Comparison of ENCODE assay signal across 8 mouse cellular contexts in the genomic region with DNA sequence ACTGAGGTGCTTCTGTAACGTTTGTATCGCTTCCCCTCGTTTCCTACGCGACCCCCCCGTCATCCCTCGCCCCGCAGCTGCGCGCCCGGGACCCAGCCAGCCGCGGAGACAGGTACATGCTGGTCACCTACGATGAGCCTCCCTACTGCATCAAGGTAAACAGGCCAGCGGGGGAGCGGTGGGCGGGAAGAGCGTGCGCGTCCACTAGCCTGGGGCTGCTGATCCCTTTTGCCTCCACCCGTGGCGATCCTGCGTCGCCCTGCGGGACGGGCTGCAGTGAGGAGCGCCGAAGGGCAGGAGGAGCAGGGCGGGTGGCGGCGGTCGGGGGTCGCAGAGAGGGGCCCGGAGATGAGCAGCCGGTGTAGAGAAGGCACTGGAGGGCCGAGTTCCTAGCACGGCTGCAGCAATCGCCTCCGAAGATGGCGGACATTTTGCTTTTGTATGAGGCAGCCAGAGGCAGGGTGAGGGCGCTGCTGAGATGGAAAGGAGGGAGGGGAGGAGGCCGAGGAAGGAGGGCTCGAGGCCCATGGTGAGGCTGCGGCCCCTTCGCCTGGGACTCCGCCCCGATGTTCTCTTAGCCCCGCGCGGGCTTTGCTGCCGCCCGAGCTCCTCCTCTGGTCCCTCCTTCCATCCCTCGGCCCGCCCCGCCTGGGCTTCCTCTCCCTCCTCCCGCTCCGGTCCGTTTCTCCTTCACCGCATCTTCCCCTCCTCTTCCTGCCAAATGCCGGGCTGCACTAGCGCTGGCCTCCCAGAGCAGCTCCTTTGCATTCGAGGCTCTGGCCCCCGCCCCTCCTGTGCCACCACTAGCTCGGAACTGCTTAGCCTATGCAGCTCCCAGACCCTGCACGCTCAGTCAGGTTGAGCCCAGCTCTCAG. TPM values are rescaled to one million over a fixed set of nuclear protein-coding genes. Genes with fewer than 3 reads are reported as not detected.
DNase-seq lines count a peak whose midpoint lies in the region; ATAC-seq and TF ChIP-seq lines count a peak whose summit lies in the region.

No protein-coding gene starts in this region.

- H3K9me3 ChIP-seq in heart, embryonic 12.5 days (replicated peaks) = no peaks in the 10 kb centered on the region
- H3K9me3 ChIP-seq in kidney, postnatal 0 days (replicated peaks; ENCODE audit: low read length) = no peaks in the 10 kb centered on the region
- H3K9me3 ChIP-seq in liver, embryonic 11.5 days (ENCODE audit: control insufficient read depth, low read length) = no peaks in the 10 kb centered on the region
- H3K9me3 ChIP-seq in stomach, embryonic 14.5 days (ENCODE audit: control insufficient read depth, low read depth, low read length) = no peaks in the 10 kb centered on the region

- 20% methylated on average over 50 of the region's 65 CpGs for WGBS in heart, embryonic 12.5 days
- 29% methylated on average over 63 of the region's 65 CpGs for WGBS in kidney, postnatal 0 days
- WGBS in liver, embryonic 11.5 days = 15% methylated on average over 62 of the region's 65 CpGs
- WGBS in stomach, embryonic 14.5 days = 15% methylated on average over 50 of the region's 65 CpGs

- DNase-seq in B cell, adult 2 months = peak; percentile 79
- DNase-seq in brain, adult 2 months (ENCODE audit: low read depth, low spot score) = peak; percentile 97
- peak; percentile 96 for DNase-seq in kidney, postnatal 0 days (ENCODE audit: low spot score)
- peak; percentile 78 for DNase-seq in liver, embryonic 11.5 days (ENCODE audit: low spot score)
- DNase-seq in naive thymus-derived CD4-positive, alpha-beta T cell, adult 2 months (ENCODE audit: low read depth) = peak; percentile 87

- H3K9ac ChIP-seq in heart, embryonic 12.5 days = peak overlapping the region; percentile 89
- H3K9ac ChIP-seq in kidney, postnatal 0 days (ENCODE audit: low read depth, low read length) = peak overlapping the region; percentile 77
- peak overlapping the region; percentile 86 for H3K9ac ChIP-seq in liver, embryonic 11.5 days (ENCODE audit: low read depth, low read length)
- H3K9ac ChIP-seq in stomach, embryonic 14.5 days (replicated peaks; ENCODE audit: low read depth, low read length) = peak overlapping the region; percentile 58

- H3K27me3 ChIP-seq in heart, embryonic 12.5 days (replicated peaks) = no peaks in the 10 kb centered on the region
- no peaks in the 10 kb centered on the region for H3K27me3 ChIP-seq in kidney, postnatal 0 days (ENCODE audit: insufficient read depth, low read length)
- no peaks in the 10 kb centered on the region for H3K27me3 ChIP-seq in liver, embryonic 11.5 days (replicated peaks; ENCODE audit: control insufficient read depth, insufficient read depth, low read length)
- H3K27me3 ChIP-seq in stomach, embryonic 14.5 days (ENCODE audit: control insufficient read depth, insufficient read depth, low read length) = no peaks in the 10 kb centered on the region

- peak overlapping the region; percentile 78 for H3K4me2 ChIP-seq in heart, embryonic 12.5 days
- peak overlapping the region; percentile 57 for H3K4me2 ChIP-seq in kidney, postnatal 0 days (ENCODE audit: low read length)
- H3K4me2 ChIP-seq in liver, embryonic 11.5 days = peak overlapping the region; percentile 64
- peak overlapping the region; percentile 47 for H3K4me2 ChIP-seq in stomach, embryonic 14.5 days (replicated peaks; ENCODE audit: low read depth, low read length)

- peak; percentile 88 for ATAC-seq in erythroblast, adult 5-6 weeks (replicated peaks; ENCODE audit: low FRiP score, poor library complexity, severe bottlenecking)
- peak; percentile 94 for ATAC-seq in heart, embryonic 12.5 days (ENCODE audit: insufficient number of reproducible peaks, low FRiP score)
- peak; percentile 96 for ATAC-seq in kidney, postnatal 0 days (replicated peaks; ENCODE audit: low FRiP score, low read depth)
- ATAC-seq in liver, embryonic 11.5 days (replicated peaks; ENCODE audit: low FRiP score) = peak; percentile 90
- ATAC-seq in stomach, embryonic 14.5 days (ENCODE audit: insufficient number of reproducible peaks, insufficient read depth, low FRiP score, low read depth) = peak; percentile 95

- H3K36me3 ChIP-seq in heart, embryonic 12.5 days = no peaks in the 10 kb centered on the region
- H3K36me3 ChIP-seq in kidney, postnatal 0 days (ENCODE audit: insufficient read depth, low read length) = no peaks in the 10 kb centered on the region
- H3K36me3 ChIP-seq in liver, embryonic 11.5 days (ENCODE audit: control insufficient read depth, insufficient read depth, low read length) = no peaks in the 10 kb centered on the region
- no peaks in the 10 kb centered on the region for H3K36me3 ChIP-seq in stomach, embryonic 14.5 days (ENCODE audit: control insufficient read depth, insufficient read depth, low read length)

- TF ChIP-seq CTCF in kidney, postnatal 0 days (IDR thresholded peaks at IDR 0.05; ENCODE audit: low read depth) = peak; percentile 60

- no peaks in the 10 kb centered on the region for H3K4me1 ChIP-seq in heart, embryonic 12.5 days (replicated peaks)
- H3K4me1 ChIP-seq in kidney, postnatal 0 days (replicated peaks; ENCODE audit: insufficient read depth, low read length) = no peaks in the 10 kb centered on the region
- H3K4me1 ChIP-seq in liver, embryonic 11.5 days (replicated peaks; ENCODE audit: control insufficient read depth, insufficient read depth, low read length) = no peaks in the 10 kb centered on the region
- H3K4me1 ChIP-seq in stomach, embryonic 14.5 days (ENCODE audit: control insufficient read depth, insufficient read depth, low read length) = no peaks in the 10 kb centered on the region

- H3K4me3 ChIP-seq in heart, embryonic 12.5 days = peak overlapping the region; percentile 75
- H3K4me3 ChIP-seq in kidney, postnatal 0 days (replicated peaks; ENCODE audit: low read depth, low read length) = peak overlapping the region; percentile 56
- peak overlapping the region; percentile 68 for H3K4me3 ChIP-seq in liver, embryonic 11.5 days (ENCODE audit: low read depth, low read length)
- peak overlapping the region; percentile 47 for H3K4me3 ChIP-seq in stomach, embryonic 14.5 days (ENCODE audit: low read depth, low read length)

- peak overlapping the region; percentile 96 for H3K27ac ChIP-seq in heart, embryonic 12.5 days (ENCODE audit: poor library complexity, severe bottlenecking)
- H3K27ac ChIP-seq in kidney, postnatal 0 days = peak overlapping the region; percentile 95
- H3K27ac ChIP-seq in liver, embryonic 11.5 days (ENCODE audit: low read depth, low read length) = peak overlapping the region; percentile 92
- H3K27ac ChIP-seq in stomach, embryonic 14.5 days (ENCODE audit: low read length) = peak overlapping the region; percentile 92

RNA-seq across cellular contexts. Expression of a gene that starts 1.0 kb away (rescaled TPM):
- total RNA-seq in erythroblast, adult 5-6 weeks (2015; ENCODE audit: low replicate concordance) = 234 and 283 TPM in 2 replicates
- total RNA-seq in erythroblast, adult 5-6 weeks (2017; ENCODE audit: low replicate concordance) = 177 and 200 TPM in 2 replicates
- polyA plus RNA-seq in heart, embryonic 12.5 days (2016; fragmentation: Nextera tagmentation; extraction: Ambion mirVana) = 18.1 and 20.1 TPM in 2 replicates
- 30.4 and 31.7 TPM in 2 replicates for polyA plus RNA-seq in kidney, postnatal 0 days (2015; fragmentation: Nextera tagmentation; extraction: Ambion mirVana)
- polyA plus RNA-seq in liver, embryonic 11.5 days (2014; fragmentation: Nextera tagmentation; extraction: Ambion mirVana) = 41.8 and 44.8 TPM in 2 replicates
- polyA plus RNA-seq in stomach, embryonic 14.5 days (2014; fragmentation: Nextera tagmentation; extraction: Ambion mirVana) = 28.0 and 30.7 TPM in 2 replicates

RNA-seq across cellular contexts. Expression of a gene that starts 7.8 kb away (rescaled TPM):
- not detected in 2 replicates for total RNA-seq in erythroblast, adult 5-6 weeks (2015; ENCODE audit: low replicate concordance)
- 12.1 TPM in 1 of 2 replicates, not detected in the other for total RNA-seq in erythroblast, adult 5-6 weeks (2017; ENCODE audit: low replicate concordance)
- 2.1 TPM in 1 of 2 replicates, not detected in the other for polyA plus RNA-seq in heart, embryonic 12.5 days (2016; fragmentation: Nextera tagmentation; extraction: Ambion mirVana)
- polyA plus RNA-seq in kidney, postnatal 0 days (2015; fragmentation: Nextera tagmentation; extraction: Ambion mirVana) = 2.4 and 2.5 TPM in 2 replicates
- polyA plus RNA-seq in liver, embryonic 11.5 days (2014; fragmentation: Nextera tagmentation; extraction: Ambion mirVana) = 2.1 and 2.2 TPM in 2 replicates
- 3.0 and 4.6 TPM in 2 replicates for polyA plus RNA-seq in stomach, embryonic 14.5 days (2014; fragmentation: Nextera tagmentation; extraction: Ambion mirVana)

Comparison
In these comparisons a context has a peak if more than half of its experiments do, and no peak if none do; other contexts are left out.
1. Peak in every context shown above with its lines: DNase-seq, ATAC-seq, H3K4me3 ChIP-seq and H3K27ac ChIP-seq.